Mouse (Mus musculus) forebrain, embryonic 11.5 days (tissue): Measurements from ENCODE around the gene Stx11. TPM values are rescaled to one million over a fixed set of nuclear protein-coding genes. Genes with fewer than 3 reads are reported as not detected.

Experiments
- ATAC-seq: fragments of 200-750 bp; cut with Nextera tagmentation; replicated peaks from 2 replicates; pipeline ENCODE4 v1.8.0; 2017; ENCODE audit warnings: moderate TSS enrichment; ENCODE audit not compliant: low FRiP score
- DNase-seq: peaks from one replicate; pipeline ENCODE4 v3.0.0-alpha.2; 2017; ENCODE audit warnings: low spot score
- H3K27ac ChIP-seq: fragments of 300-500 bp; sonication (generic); 2 replicates; pipeline ENCODE4 v1.5.1; 2014; ENCODE audit warnings: low read depth, low read length
- H3K27me3 ChIP-seq: fragments of 300-500 bp; sonication (generic); 2 replicates; pipeline ENCODE4 v1.6.1; 2014; ENCODE audit warnings: mild to moderate bottlenecking, low read length, mixed read lengths; ENCODE audit not compliant: control insufficient read depth, insufficient read depth
- H3K36me3 ChIP-seq: fragments of 300-500 bp; sonication (generic); 2 replicates; pipeline ENCODE4 v1.6.1; 2014; ENCODE audit warnings: mild to moderate bottlenecking, low read length, moderate library complexity, mixed read lengths; ENCODE audit not compliant: control insufficient read depth, insufficient read depth
- H3K4me1 ChIP-seq: fragments of 300-500 bp; sonication (generic); replicated peaks from 2 replicates; pipeline ENCODE4 v1.6.1; 2014; ENCODE audit warnings: low read length, mixed read lengths; ENCODE audit not compliant: control insufficient read depth, insufficient read depth
- H3K4me2 ChIP-seq: fragments of 300-500 bp; sonication (generic); 2 replicates; pipeline ENCODE4 v1.6.1; 2014; ENCODE audit warnings: low read depth, mild to moderate bottlenecking, low read length, moderate library complexity, mixed read lengths; ENCODE audit not compliant: severe bottlenecking
- H3K4me3 ChIP-seq: fragments of 300-500 bp; sonication (generic); 2 replicates; pipeline ENCODE4 v1.5.1; 2014; ENCODE audit warnings: low read depth, low read length
- H3K9ac ChIP-seq: fragments of 300-500 bp; sonication (generic); 2 replicates; pipeline ENCODE4 v1.6.1; 2014; ENCODE audit warnings: low read length
- H3K9me3 ChIP-seq: fragments of 300-500 bp; sonication (generic); 2 replicates; pipeline ENCODE4 v1.6.1; 2016; ENCODE audit warnings: low read length, mixed read lengths; ENCODE audit not compliant: control insufficient read depth
- WGBS: fragments of 180-500 bp; shearing (Covaris S2); extraction: QIAGEN DNeasy Blood & Tissue Kit; methylation state at CpG from one replicate; pipeline ENCODE4 v1.1.7; 2014; 5-methylcytosine and 5-hydroxymethylcytosine counted together
- polyA plus RNA-seq: library from polyadenylated mRNA; unstranded; fragments of >200 nt; fragmentation: Nextera tagmentation; extraction: Ambion mirVana; gene quantifications from 2 replicates; pipeline ENCODE4 v1.2.1, GENCODE M21; 2014

Stx11 gene
- polyA plus RNA-seq, 1 experiment from 2014 or later, result 2.1 TPM

GRCm38 (mm10) chr10:12915826-12916225 is 48.3 kb downstream of the Stx11 start:
- Histone ChIP-seq H3K9ac (no peak overlapping the region), H3K4me1 (no peaks in the 10 kb centered on the region), H3K9me3 (no peaks in the 10 kb centered on the region), H3K27ac (no peak overlapping the region), H3K27me3 (no peaks in the 10 kb centered on the region), H3K4me2 (no peak overlapping the region), H3K4me3 (no peak overlapping the region), H3K36me3 (no peaks in the 10 kb centered on the region)
- ATAC-seq (no peak), DNase-seq (peak; percentile 51)
- 83% methylated on average over 7 of the region's 7 CpGs for WGBS

- no peak overlapping the region for H3K9ac ChIP-seq
- no peaks in the 10 kb centered on the region for H3K9me3 ChIP-seq
- H3K4me2 ChIP-seq, result no peak overlapping the region
- H3K4me3 ChIP-seq, result no peak overlapping the region
- no peaks in the 10 kb centered on the region for H3K4me1 ChIP-seq
- no peak overlapping the region for H3K27ac ChIP-seq
- H3K27me3 ChIP-seq, result no peaks in the 10 kb centered on the region
- ATAC-seq (no peak), DNase-seq (peak; percentile 35)
- WGBS, result 94% methylated on average over 1 of the region's 1 CpGs
- H3K36me3 ChIP-seq, result no peaks in the 10 kb centered on the region
Observed at GRCm38 (mm10) chr10:12914203-12914602, 49.9 kb downstream of the Stx11 start.

GRCm38 (mm10) chr10:12911981-12912530 is 52.0 kb downstream of the Stx11 start:
- DNase-seq (peak; percentile 45), ATAC-seq (no peak)
- no peaks in the 10 kb centered on the region for H3K36me3 ChIP-seq
- H3K9me3 ChIP-seq, result no peaks in the 10 kb centered on the region
- no peak overlapping the region for H3K4me2 ChIP-seq
- H3K4me1 ChIP-seq, result no peaks in the 10 kb centered on the region
- no peaks in the 10 kb centered on the region for H3K27me3 ChIP-seq
- H3K4me3 ChIP-seq, result no peak overlapping the region
- no peak overlapping the region for H3K27ac ChIP-seq
- H3K9ac ChIP-seq, result no peak overlapping the region
- WGBS, result 80% methylated on average over 11 of the region's 11 CpGs

GRCm38 (mm10) chr10:12911451-12911850 is 52.6 kb downstream of the Stx11 start:
- no peaks in the 10 kb centered on the region for H3K36me3 ChIP-seq
- WGBS, result 90% methylated on average over 13 of the region's 13 CpGs
- H3K9me3 ChIP-seq, result no peaks in the 10 kb centered on the region
- no peak overlapping the region for H3K27ac ChIP-seq
- no peak overlapping the region for H3K4me3 ChIP-seq
- DNase-seq (no peak), ATAC-seq (no peak)
- no peak overlapping the region for H3K4me2 ChIP-seq
- no peaks in the 10 kb centered on the region for H3K4me1 ChIP-seq
- no peaks in the 10 kb centered on the region for H3K27me3 ChIP-seq
- H3K9ac ChIP-seq, result no peak overlapping the region

- ATAC-seq (no peak), DNase-seq (no peak)
- WGBS, result 89% methylated on average over 2 of the region's 2 CpGs
- no peak overlapping the region for H3K4me3 ChIP-seq
- H3K4me1 ChIP-seq, result no peaks in the 10 kb centered on the region
- H3K9me3 ChIP-seq, result no peaks in the 10 kb centered on the region
- no peak overlapping the region for H3K9ac ChIP-seq
- H3K4me2 ChIP-seq, result no peak overlapping the region
- H3K27ac ChIP-seq, result no peak overlapping the region
- no peaks in the 10 kb centered on the region for H3K27me3 ChIP-seq
- H3K36me3 ChIP-seq, result no peaks in the 10 kb centered on the region
Observed at GRCm38 (mm10) chr10:12909891-12910290, 54.2 kb downstream of the Stx11 start.

- Histone ChIP-seq H3K9me3 (no peaks in the 10 kb centered on the region), H3K4me2 (no peak overlapping the region), H3K36me3 (no peaks in the 10 kb centered on the region), H3K27ac (no peak overlapping the region), H3K9ac (no peak overlapping the region), H3K27me3 (no peaks in the 10 kb centered on the region), H3K4me3 (no peak overlapping the region), H3K4me1 (no peaks in the 10 kb centered on the region)
- WGBS, result 24% methylated on average over 1 of the region's 1 CpGs
- DNase-seq, result no peak
- no peak for ATAC-seq
Observed at GRCm38 (mm10) chr10:12909179-12909578, 54.9 kb downstream of the Stx11 start.

GRCm38 (mm10) chr10:12904140-12904528 is 60.0 kb downstream of the Stx11 start:
- 80% methylated on average over 5 of the region's 5 CpGs for WGBS
- DNase-seq (no peak), ATAC-seq (no peak)
- Histone ChIP-seq H3K27ac (no peak overlapping the region), H3K4me2 (no peak overlapping the region), H3K4me3 (no peak overlapping the region), H3K9ac (no peak overlapping the region), H3K27me3 (no peaks in the 10 kb centered on the region), H3K4me1 (no peaks in the 10 kb centered on the region), H3K9me3 (no peaks in the 10 kb centered on the region), H3K36me3 (no peaks in the 10 kb centered on the region)

- H3K9me3 ChIP-seq, result no peaks in the 10 kb centered on the region
- WGBS, result 87% methylated on average over 5 of the region's 5 CpGs
- no peak overlapping the region for H3K9ac ChIP-seq
Observed at GRCm38 (mm10) chr10:12903440-12904139, 60.5 kb downstream of the Stx11 start.

GRCm38 (mm10) chr10:12899901-12900300 is 64.2 kb downstream of the Stx11 start:
- no peaks in the 10 kb centered on the region for H3K36me3 ChIP-seq
- no peaks in the 10 kb centered on the region for H3K9me3 ChIP-seq
- H3K27me3 ChIP-seq, result no peaks in the 10 kb centered on the region
- no peak overlapping the region for H3K27ac ChIP-seq
- ATAC-seq (no peak), DNase-seq (no peak)
- no peak overlapping the region for H3K4me2 ChIP-seq
- H3K9ac ChIP-seq, result no peak overlapping the region
- H3K4me3 ChIP-seq, result no peak overlapping the region
- no peaks in the 10 kb centered on the region for H3K4me1 ChIP-seq
- WGBS, result 95% methylated on average over 5 of the region's 5 CpGs

More at GRCm38 (mm10) chr10:12903440-12904139, 60.5 kb downstream of the Stx11 start:
- Histone ChIP-seq H3K4me1 (no peaks in the 10 kb centered on the region), H3K27ac (no peak overlapping the region), H3K4me2 (no peak overlapping the region), H3K27me3 (no peaks in the 10 kb centered on the region), H3K36me3 (no peaks in the 10 kb centered on the region), H3K4me3 (no peak overlapping the region)
- DNase-seq (no peak), ATAC-seq (no peak)
